Mouse (Mus musculus) ES-Bruce4 (cell line): ENCODE measurements at regions not wholly inside any gene's neighbourhood (a gene's known extent, or its start where the extent isn't known, plus 50 kb on each side); places are given as distances from the start of the nearest gene placed in this dataset.

ENCODE experiments used
- CTCF ChIP-seq: IDR thresholded peaks from one replicate; pipeline ENCODE4 v1.8.1; 2011; ENCODE audit warnings: low read depth, low read length
- EP300 ChIP-seq: IDR thresholded peaks from 2 replicates; pipeline ENCODE4 v1.6.1; 2011; ENCODE audit warnings: low read depth, low read length; ENCODE audit not compliant: insufficient read depth
- POLR2A ChIP-seq: IDR thresholded peaks from one replicate; pipeline ENCODE4 v1.8.1; 2011; ENCODE audit warnings: low read length; ENCODE audit not compliant: insufficient read depth

- no peak for TF ChIP-seq POLR2A
- TF ChIP-seq CTCF = no peak
- TF ChIP-seq EP300 = no peak
These were observed 167.6 kb upstream of the Tbl1xr1 start for GRCm38 (mm10) chr3:21908828-21909227.
